Mouse (Mus musculus): ENCODE results near the gene Rab22a. TPM values are rescaled to one million over a fixed set of nuclear protein-coding genes. Genes with fewer than 3 reads are reported as not detected.

Rab22a gene
- total RNA-seq (2014; fragmentation: Nextera tagmentation) (23.1 TPM in 2 replicates), total RNA-seq (2017) (15.0 and 18.5 TPM in 2 replicates), polyA plus RNA-seq (2012) (13.9 and 22.5 TPM in 2 replicates)

- Histone ChIP-seq H3K4me3 (ENCODE audit: low read depth, low read length) (peak within 1 kb of the TSS; percentile 88), H3K4me1 (ENCODE audit: insufficient read depth, low read depth, low read length) (peaks cover 32% of the 10 kb centered on the region), H3K27me3 (ENCODE audit: insufficient read depth, low read length) (no peaks in the 10 kb centered on the region), H3K36me3 (replicated peaks) (peaks cover 44% of the 10 kb centered on the region), H3K9me3 (replicated peaks) (no peaks in the 10 kb centered on the region)
- DNase-seq (ENCODE audit: low spot score) (peak; percentile 99), ATAC-seq (ENCODE audit: extremely low read depth, insufficient number of reproducible peaks, low FRiP score, poor library complexity, severe bottlenecking) (peak; percentile 89)
- TF ChIP-seq POLR2AphosphoS5 (IDR thresholded peaks at IDR 0.05; ENCODE audit: insufficient replicate concordance, low read depth, low read length) (no peak), GATA1 (IDR thresholded peaks at IDR 0.05; ENCODE audit: borderline replicate concordance, low read length) (no peak), CTCF (IDR thresholded peaks at IDR 0.05; ENCODE audit: low read depth, low read length) (no peak), GATA2 (IDR thresholded peaks at IDR 0.05; ENCODE audit: borderline replicate concordance, low read depth, low read length) (no peak), TAL1 (conservative IDR thresholded peaks at IDR 0.05; ENCODE audit: low read depth, low read length) (no peak)
Measured at GRCm38 (mm10) chr2:173659057-173659925, at the start of gene Rab22a. Gene Rab22a, plus strand, starts transcription at chr2:173659760.

- DNase-seq (ENCODE audit: low spot score) (no peak), ATAC-seq (ENCODE audit: extremely low read depth, insufficient number of reproducible peaks, low FRiP score, poor library complexity, severe bottlenecking) (no peak)
- Histone ChIP-seq H3K27me3 (ENCODE audit: insufficient read depth, low read length) (no peaks in the 10 kb centered on the region), H3K9me3 (replicated peaks) (no peaks in the 10 kb centered on the region), H3K4me3 (ENCODE audit: low read depth, low read length) (no peak overlapping the region), H3K4me1 (ENCODE audit: insufficient read depth, low read depth, low read length) (no peaks in the 10 kb centered on the region), H3K36me3 (replicated peaks) (peaks cover 51% of the 10 kb centered on the region)
- TF ChIP-seq GATA2 (IDR thresholded peaks at IDR 0.05; ENCODE audit: borderline replicate concordance, low read depth, low read length) (no peak), CTCF (IDR thresholded peaks at IDR 0.05; ENCODE audit: low read depth, low read length) (no peak), POLR2AphosphoS5 (IDR thresholded peaks at IDR 0.05; ENCODE audit: insufficient replicate concordance, low read depth, low read length) (no peak), GATA1 (IDR thresholded peaks at IDR 0.05; ENCODE audit: borderline replicate concordance, low read length) (no peak), TAL1 (conservative IDR thresholded peaks at IDR 0.05; ENCODE audit: low read depth, low read length) (no peak)
Measured at GRCm38 (mm10) chr2:173615378-173616081, 44.0 kb upstream of the Rab22a start.

- TF ChIP-seq CTCF (IDR thresholded peaks at IDR 0.05; ENCODE audit: low read depth, low read length) (no peak), GATA2 (IDR thresholded peaks at IDR 0.05; ENCODE audit: borderline replicate concordance, low read depth, low read length) (no peak), TAL1 (conservative IDR thresholded peaks at IDR 0.05; ENCODE audit: low read depth, low read length) (no peak), GATA1 (IDR thresholded peaks at IDR 0.05; ENCODE audit: borderline replicate concordance, low read length) (no peak), POLR2AphosphoS5 (IDR thresholded peaks at IDR 0.05; ENCODE audit: insufficient replicate concordance, low read depth, low read length) (no peak)
- Histone ChIP-seq H3K27me3 (ENCODE audit: insufficient read depth, low read length) (no peaks in the 10 kb centered on the region), H3K4me3 (ENCODE audit: low read depth, low read length) (no peak overlapping the region), H3K4me1 (ENCODE audit: insufficient read depth, low read depth, low read length) (no peaks in the 10 kb centered on the region), H3K9me3 (replicated peaks) (no peaks in the 10 kb centered on the region), H3K36me3 (replicated peaks) (peaks cover 49% of the 10 kb centered on the region)
- ATAC-seq (ENCODE audit: extremely low read depth, insufficient number of reproducible peaks, low FRiP score, poor library complexity, severe bottlenecking), result no peak
- DNase-seq (ENCODE audit: low spot score), result no peak
Measured at GRCm38 (mm10) chr2:173616156-173616555, 43.4 kb upstream of the Rab22a start.

GRCm38 (mm10) chr2:173619132-173619531 lies 40.4 kb upstream of the Rab22a start:
- no peak overlapping the region for H3K4me3 ChIP-seq (ENCODE audit: low read depth, low read length)
- TF ChIP-seq CTCF (IDR thresholded peaks at IDR 0.05; ENCODE audit: low read depth, low read length) (no peak), POLR2AphosphoS5 (IDR thresholded peaks at IDR 0.05; ENCODE audit: insufficient replicate concordance, low read depth, low read length) (no peak), GATA2 (IDR thresholded peaks at IDR 0.05; ENCODE audit: borderline replicate concordance, low read depth, low read length) (no peak), GATA1 (IDR thresholded peaks at IDR 0.05; ENCODE audit: borderline replicate concordance, low read length) (no peak), TAL1 (conservative IDR thresholded peaks at IDR 0.05; ENCODE audit: low read depth, low read length) (no peak)
- no peaks in the 10 kb centered on the region for H3K27me3 ChIP-seq (ENCODE audit: insufficient read depth, low read length)
- H3K4me1 ChIP-seq (ENCODE audit: insufficient read depth, low read depth, low read length), result no peaks in the 10 kb centered on the region
- DNase-seq (ENCODE audit: low spot score) (no peak), ATAC-seq (ENCODE audit: extremely low read depth, insufficient number of reproducible peaks, low FRiP score, poor library complexity, severe bottlenecking) (no peak)
- H3K9me3 ChIP-seq (replicated peaks), result no peaks in the 10 kb centered on the region
- peaks cover 36% of the 10 kb centered on the region for H3K36me3 ChIP-seq (replicated peaks)

GRCm38 (mm10) chr2:173620645-173621044 lies 38.9 kb upstream of the Rab22a start:
- no peak for DNase-seq (ENCODE audit: low spot score)
- ATAC-seq (ENCODE audit: extremely low read depth, insufficient number of reproducible peaks, low FRiP score, poor library complexity, severe bottlenecking), result no peak
- Histone ChIP-seq H3K4me3 (ENCODE audit: low read depth, low read length) (no peak overlapping the region), H3K4me1 (ENCODE audit: insufficient read depth, low read depth, low read length) (no peaks in the 10 kb centered on the region), H3K9me3 (replicated peaks) (no peaks in the 10 kb centered on the region), H3K36me3 (replicated peaks) (peaks cover 28% of the 10 kb centered on the region), H3K27me3 (ENCODE audit: insufficient read depth, low read length) (no peaks in the 10 kb centered on the region)
- TF ChIP-seq POLR2AphosphoS5 (IDR thresholded peaks at IDR 0.05; ENCODE audit: insufficient replicate concordance, low read depth, low read length), result no peak
- TF ChIP-seq GATA2 (IDR thresholded peaks at IDR 0.05; ENCODE audit: borderline replicate concordance, low read depth, low read length), result no peak
- TF ChIP-seq TAL1 (conservative IDR thresholded peaks at IDR 0.05; ENCODE audit: low read depth, low read length), result no peak
- no peak for TF ChIP-seq CTCF (IDR thresholded peaks at IDR 0.05; ENCODE audit: low read depth, low read length)
- TF ChIP-seq GATA1 (IDR thresholded peaks at IDR 0.05; ENCODE audit: borderline replicate concordance, low read length), result no peak

- ATAC-seq (ENCODE audit: extremely low read depth, insufficient number of reproducible peaks, low FRiP score, poor library complexity, severe bottlenecking) (no peak), DNase-seq (ENCODE audit: low spot score) (no peak)
- Histone ChIP-seq H3K36me3 (replicated peaks) (peaks cover 24% of the 10 kb centered on the region), H3K4me1 (ENCODE audit: insufficient read depth, low read depth, low read length) (no peaks in the 10 kb centered on the region), H3K9me3 (replicated peaks) (no peaks in the 10 kb centered on the region), H3K27me3 (ENCODE audit: insufficient read depth, low read length) (no peaks in the 10 kb centered on the region), H3K4me3 (ENCODE audit: low read depth, low read length) (no peak overlapping the region)
- TF ChIP-seq GATA1 (IDR thresholded peaks at IDR 0.05; ENCODE audit: borderline replicate concordance, low read length), result no peak
- TF ChIP-seq CTCF (IDR thresholded peaks at IDR 0.05; ENCODE audit: low read depth, low read length), result no peak
- no peak for TF ChIP-seq GATA2 (IDR thresholded peaks at IDR 0.05; ENCODE audit: borderline replicate concordance, low read depth, low read length)
- no peak for TF ChIP-seq TAL1 (conservative IDR thresholded peaks at IDR 0.05; ENCODE audit: low read depth, low read length)
- TF ChIP-seq POLR2AphosphoS5 (IDR thresholded peaks at IDR 0.05; ENCODE audit: insufficient replicate concordance, low read depth, low read length), result no peak
Measured at GRCm38 (mm10) chr2:173622173-173622601, 37.4 kb upstream of the Rab22a start.
